Mouse (Mus musculus): Measurements from ENCODE around the gene Pbx2.

GRCm38 (mm10) chr17:34632261-34632691 is 41.2 kb downstream of the Pbx2 start:
- no peak for TF ChIP-seq POLR2A (IDR thresholded peaks at IDR 0.05; ENCODE audit: insufficient read length, low read depth)
- no peak for TF ChIP-seq REST (IDR thresholded peaks at IDR 0.05; ENCODE audit: insufficient read depth, insufficient read length)
- no peak for TF ChIP-seq USF1 (IDR thresholded peaks at IDR 0.05; ENCODE audit: low read depth)
- TF ChIP-seq CEBPB (IDR thresholded peaks at IDR 0.05; ENCODE audit: insufficient read depth, poor library complexity, severe bottlenecking) = no peak
- TF ChIP-seq MYOD1 (IDR thresholded peaks at IDR 0.05; ENCODE audit: control insufficient read depth in 1 of 3, insufficient read length in 2 of 3, low read depth in 2 of 3) = no peak
- TF ChIP-seq E2F4 (IDR thresholded peaks at IDR 0.05; ENCODE audit: insufficient read depth) = no peak
- TF ChIP-seq TCF3 (IDR thresholded peaks at IDR 0.05; ENCODE audit: insufficient read length, low read depth) = no peak
- no peak for TF ChIP-seq POLR2AphosphoS2 (IDR thresholded peaks at IDR 0.05; ENCODE audit: insufficient read length, low read depth)
- no peak for TF ChIP-seq MAX (IDR thresholded peaks at IDR 0.05; ENCODE audit: low read depth)
- TF ChIP-seq MYOG (IDR thresholded peaks at IDR 0.05; ENCODE audit: control insufficient read depth in 1 of 3, insufficient read depth in 1 of 3, insufficient read length in 2 of 3, low read depth in 2 of 3) = no peak
- TF ChIP-seq SRF (IDR thresholded peaks at IDR 0.05; ENCODE audit: control insufficient read depth, insufficient read length, low read depth) = no peak
- no peak for TF ChIP-seq TCF12 (IDR thresholded peaks at IDR 0.05; ENCODE audit: insufficient read depth, poor library complexity, severe bottlenecking)

Data from myocyte (in vitro differentiated cells).